14 mouse cellular contexts compared by ENCODE assay signal in the genomic region with DNA sequence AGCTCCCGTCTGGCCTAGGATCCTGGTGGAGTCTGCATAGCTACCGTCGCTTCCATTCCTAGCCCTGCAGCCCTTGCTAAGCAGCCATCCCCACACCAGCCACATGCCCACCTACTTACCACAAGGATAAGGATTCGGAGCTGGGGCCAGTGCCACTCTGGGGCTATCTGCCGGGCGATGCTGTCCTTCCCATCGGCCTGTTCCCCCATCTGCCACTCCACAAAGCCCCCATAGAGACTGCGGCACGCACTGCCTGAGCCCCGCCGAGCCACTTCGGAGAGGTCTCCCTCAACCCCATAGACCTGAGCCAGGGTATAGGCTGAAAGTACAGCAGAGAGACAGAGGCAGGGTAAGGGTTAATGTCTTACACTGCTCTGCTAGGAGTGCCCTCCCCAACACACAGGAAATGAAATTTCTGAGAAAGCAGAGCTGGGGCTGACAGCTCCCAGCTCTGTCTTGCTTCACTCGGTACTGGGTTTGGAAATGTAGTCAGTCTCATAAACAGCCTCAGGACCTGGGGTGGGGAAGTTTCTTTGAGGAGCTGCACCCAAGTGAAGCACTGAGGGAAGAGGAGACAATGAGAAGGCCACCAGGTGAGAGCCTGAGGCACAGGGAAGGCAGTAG. TPM values are rescaled to one million over a fixed set of nuclear protein-coding genes. Genes with fewer than 3 reads are reported as not detected.
DNase-seq lines count a peak whose midpoint lies in the region; ATAC-seq lines count a peak whose summit lies in the region.
"Had no signal": no experiment of that assay in that cellular context is flagged by ENCODE, and none has a peak within 500 bp of the region (broad histone marks: within the 10 kb centered on the region; RNA-seq: fewer than 3 reads in every experiment).

No protein-coding gene starts in this region.

- WGBS in heart, embryonic 12.5 days = 84% methylated on average over 13 of the region's 13 CpGs

- no peaks in the 10 kb centered on the region for H3K27me3 ChIP-seq in heart, embryonic 12.5 days (replicated peaks)
- H3K27me3 ChIP-seq: liver, embryonic 13.5 days; neural tube, embryonic 13.5 days had no signal

- DNase-seq in heart, adult 9 months (ENCODE audit: low spot score in 2 of 2) = no peak
- DNase-seq in CD4-positive helper T cell, adult 2 months (ENCODE audit: low read depth, low spot score) = peak; percentile 49
- peak; percentile 56 for DNase-seq in lung, postnatal 10 days
- no peak for DNase-seq in adrenal gland, adult 18-20 months (ENCODE audit: low spot score in 2 of 2)
- no peak for DNase-seq in adrenal gland, postnatal 10 days
- DNase-seq in urinary bladder, postnatal 4 days (ENCODE audit: low spot score in 2 of 2) = no peak
- DNase-seq: gastrocnemius, adult 2 months; kidney, postnatal 25 days; liver, embryonic 13.5 days; right cerebral cortex, postnatal 4 days had no signal

- peaks cover 23% of the 10 kb centered on the region for H3K4me1 ChIP-seq in heart, embryonic 12.5 days (replicated peaks)

- H3K4me3 ChIP-seq in heart, embryonic 12.5 days = no peak overlapping the region
- H3K4me3 ChIP-seq: gastrocnemius, adult 2 months; liver, embryonic 13.5 days; neural tube, embryonic 13.5 days had no signal

- no peaks in the 10 kb centered on the region; the same call in 1 of the 2 replicates for H3K9me3 ChIP-seq in heart, embryonic 12.5 days (replicated peaks)
- H3K9me3 ChIP-seq: neural tube, embryonic 13.5 days had no signal

- H3K9ac ChIP-seq in heart, embryonic 12.5 days = 0 out of 2 replicates have a peak overlapping the region, but pooled peaks have one; percentile 30
- H3K9ac ChIP-seq: liver, embryonic 13.5 days; neural tube, embryonic 13.5 days had no signal

- peaks cover 54% of the 10 kb centered on the region for H3K36me3 ChIP-seq in heart, embryonic 12.5 days

- ATAC-seq in heart, embryonic 12.5 days (ENCODE audit: insufficient number of reproducible peaks, low FRiP score) = no peak
- peak; percentile 25 to 42; a peak in 2 of 4 replicates for ATAC-seq in hematopoietic stem cell, adult 5-6 weeks (replicated peaks in 1 of 2; ENCODE audit: insufficient read depth in 1 of 2, low FRiP score in 2 of 2, low TSS enrichment in 1 of 2, low read depth in 1 of 2, poor library complexity in 2 of 2, severe bottlenecking in 2 of 2)

- H3K27ac ChIP-seq in heart, embryonic 12.5 days (ENCODE audit: poor library complexity, severe bottlenecking) = peak overlapping the region; percentile 56; the same call in 1 of the 2 replicates
- H3K27ac ChIP-seq: gastrocnemius, adult 2 months; liver, embryonic 13.5 days; neural tube, embryonic 13.5 days had no signal

- H3K4me2 ChIP-seq in heart, embryonic 12.5 days = peak overlapping the region; percentile 29; the same call in 1 of the 2 replicates
- H3K4me2 ChIP-seq: liver, embryonic 13.5 days; neural tube, embryonic 13.5 days had no signal

RNA-seq across cellular contexts. Expression of gene Cyba, which starts 5.1 kb away (rescaled TPM):
- 175 and 182 TPM in 2 replicates for polyA plus RNA-seq in heart, embryonic 12.5 days (2016; fragmentation: Nextera tagmentation; extraction: Ambion mirVana)
- total RNA-seq in hematopoietic stem cell, adult 5-6 weeks (2017) = 35.2 and 89.7 TPM in 2 replicates
- 10 to 100 TPM; 29.0 to 53.7 TPM for total RNA-seq in adrenal gland, adult 18-20 months (2021)
- 10 to 100 TPM; 38.6 to 40.1 TPM for total RNA-seq in adrenal gland, postnatal 10 days (2021)
- polyA plus RNA-seq: C2C12 had no signal

RNA-seq across cellular contexts. Expression of gene Mvd, which starts 5.4 kb away (rescaled TPM):
- 22.8 and 24.1 TPM in 2 replicates for polyA plus RNA-seq in heart, embryonic 12.5 days (2016; fragmentation: Nextera tagmentation; extraction: Ambion mirVana)
- total RNA-seq in hematopoietic stem cell, adult 5-6 weeks (2017) = 4.8 and 6.7 TPM in 2 replicates
- 10 to 100 TPM; 20.1 to 20.3 TPM for total RNA-seq in adrenal gland, adult 18-20 months (2021)
- total RNA-seq in adrenal gland, postnatal 10 days (2021) = 1 to 10 TPM; 7.4 to 8.0 TPM

RNA-seq across cellular contexts. Expression of gene Il17c, which starts 16.0 kb away (rescaled TPM):
- polyA plus RNA-seq in heart, embryonic 12.5 days (2016; fragmentation: Nextera tagmentation; extraction: Ambion mirVana) = not detected in 2 replicates
- not detected in 2 replicates for total RNA-seq in hematopoietic stem cell, adult 5-6 weeks (2017)
- total RNA-seq in adrenal gland, adult 18-20 months (2021) = not detected
- not detected for total RNA-seq in adrenal gland, postnatal 10 days (2021)
- total RNA-seq: gastrocnemius, adult 2 months had no signal
- polyA plus RNA-seq: liver, embryonic 13.5 days; neural tube, embryonic 13.5 days had no signal

RNA-seq across cellular contexts. Expression of gene Snai3, which starts 22.7 kb away (rescaled TPM):
- polyA plus RNA-seq in heart, embryonic 12.5 days (2016; fragmentation: Nextera tagmentation; extraction: Ambion mirVana) = 2.1 and 2.3 TPM in 2 replicates
- total RNA-seq in hematopoietic stem cell, adult 5-6 weeks (2017) = not detected in 2 replicates
- total RNA-seq in adrenal gland, adult 18-20 months (2021) = not detected
- total RNA-seq in adrenal gland, postnatal 10 days (2021) = 1 to 10 TPM in 1 of 2 experiments, under 1 TPM in 1; 0.27 to 1.5 TPM

RNA-seq across cellular contexts. Expression of gene Rnf166, which starts 38.0 kb away (rescaled TPM):
- polyA plus RNA-seq in heart, embryonic 12.5 days (2016; fragmentation: Nextera tagmentation; extraction: Ambion mirVana) = 33.7 and 39.7 TPM in 2 replicates
- total RNA-seq in hematopoietic stem cell, adult 5-6 weeks (2017) = 49.4 and 52.2 TPM in 2 replicates
- total RNA-seq in adrenal gland, adult 18-20 months (2021) = 10 to 100 TPM; 39.1 to 66.6 TPM
- 10 to 100 TPM; 40.4 to 42.0 TPM for total RNA-seq in adrenal gland, postnatal 10 days (2021)

Comparison
In these comparisons a context has a peak if more than half of its experiments do, and no peak if none do; other contexts are left out.
1. DNase-seq: peak in CD4-positive helper T cell, adult 2 months (single experiment) and lung, postnatal 10 days (single experiment); none in heart, adult 9 months (0 of 2), adrenal gland, adult 18-20 months (0 of 2), adrenal gland, postnatal 10 days (single experiment) and urinary bladder, postnatal 4 days (0 of 2).